Mouse (Mus musculus): ENCODE results near the gene Hnrnpa2b1. TPM values are rescaled to one million over a fixed set of nuclear protein-coding genes. Genes with fewer than 3 reads are reported as not detected.

The Hnrnpa2b1 gene
- polyA plus RNA-seq, 1 experiment from 2014 or later = 791 TPM

GRCm38 (mm10) chr6:51459313-51460020, 10.2 kb downstream of the Hnrnpa2b1 start:
- Histone ChIP-seq H3K9ac (replicated peaks; ENCODE audit: low read depth, low read length) (no peak overlapping the region), H3K4me2 (ENCODE audit: low read depth, low read length) (no peak overlapping the region), H3K4me1 (ENCODE audit: control insufficient read depth, insufficient read depth, low read length) (no peaks in the 10 kb centered on the region; the same call in 1 of the 2 replicates), H3K4me3 (ENCODE audit: low read depth, low read length) (no peak overlapping the region), H3K36me3 (ENCODE audit: control insufficient read depth, insufficient read depth, low read length) (peaks cover 52% of the 10 kb centered on the region), H3K9me3 (ENCODE audit: control insufficient read depth, low read length) (no peaks in the 10 kb centered on the region), H3K27me3 (ENCODE audit: control insufficient read depth, insufficient read depth, low read length) (no peaks in the 10 kb centered on the region), H3K27ac (ENCODE audit: low read depth, low read length) (no peak overlapping the region)
- peak; percentile 58 for ATAC-seq (ENCODE audit: low read depth)
- WGBS = 38% methylated on average over 5 of the region's 5 CpGs

DNA sequence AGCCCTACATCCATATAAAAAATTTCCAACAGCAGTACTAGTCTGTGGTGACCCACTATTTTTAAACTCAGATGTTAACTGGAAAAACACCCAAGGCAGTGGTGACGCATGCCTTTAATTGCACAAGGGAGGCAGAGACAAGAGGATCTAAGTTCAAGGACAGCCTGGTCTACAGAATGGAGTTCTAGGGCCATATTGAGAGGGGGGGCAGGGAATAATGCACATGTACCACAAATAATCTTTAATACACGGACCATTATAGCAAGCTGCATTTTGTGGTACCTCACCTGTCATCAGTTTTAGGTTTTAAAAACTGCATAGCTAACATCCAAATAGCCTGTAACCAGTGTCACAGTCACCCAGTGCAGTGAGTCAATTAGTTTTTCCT, 10.8 kb downstream of the Hnrnpa2b1 start:
- H3K36me3 ChIP-seq (ENCODE audit: control insufficient read depth, insufficient read depth, low read length) = peaks cover 48% of the 10 kb centered on the region
- H3K27ac ChIP-seq (ENCODE audit: low read depth, low read length) = no peak overlapping the region
- ATAC-seq (ENCODE audit: low read depth) = 0 out of 2 replicates have a peak, but pooled peaks have one; percentile 10
- H3K9me3 ChIP-seq (ENCODE audit: control insufficient read depth, low read length) = no peaks in the 10 kb centered on the region
- no peak overlapping the region for H3K9ac ChIP-seq (replicated peaks; ENCODE audit: low read depth, low read length)
- H3K4me2 ChIP-seq (ENCODE audit: low read depth, low read length) = no peak overlapping the region
- WGBS = 51% methylated on average over 2 of the region's 2 CpGs
- no peaks in the 10 kb centered on the region for H3K4me1 ChIP-seq (ENCODE audit: control insufficient read depth, insufficient read depth, low read length)
- no peak overlapping the region for H3K4me3 ChIP-seq (ENCODE audit: low read depth, low read length)
- H3K27me3 ChIP-seq (ENCODE audit: control insufficient read depth, insufficient read depth, low read length) = no peaks in the 10 kb centered on the region

GRCm38 (mm10) chr6:51457770-51458387, 11.8 kb downstream of the Hnrnpa2b1 start:
- WGBS = 86% methylated on average over 8 of the region's 8 CpGs
- no peaks in the 10 kb centered on the region for H3K4me1 ChIP-seq (ENCODE audit: control insufficient read depth, insufficient read depth, low read length)

DNA sequence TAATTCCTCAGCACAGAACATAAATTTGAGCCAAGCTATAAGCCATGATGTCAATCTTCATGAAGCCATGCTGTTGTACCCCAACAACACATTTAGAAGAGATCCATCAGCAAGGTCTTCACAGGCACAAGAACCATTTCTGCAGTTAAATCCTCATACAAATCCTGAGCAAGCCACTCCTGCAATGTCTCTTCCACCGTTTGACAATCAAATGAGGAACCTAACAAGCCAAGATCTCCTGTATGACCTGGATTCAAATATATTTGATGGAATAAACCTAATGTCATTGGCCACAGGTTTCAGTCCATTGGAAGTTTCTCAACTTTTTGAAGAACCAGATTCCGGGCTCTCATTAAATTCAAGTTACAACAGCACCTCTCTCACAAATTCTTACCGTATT, 12.4 kb downstream of the Hnrnpa2b1 start:
- H3K36me3 ChIP-seq (ENCODE audit: control insufficient read depth, insufficient read depth, low read length) = peaks cover 35% of the 10 kb centered on the region
- H3K4me1 ChIP-seq (ENCODE audit: control insufficient read depth, insufficient read depth, low read length) = no peaks in the 10 kb centered on the region
- no peak overlapping the region for H3K27ac ChIP-seq (ENCODE audit: low read depth, low read length)
- no peak overlapping the region for H3K9ac ChIP-seq (replicated peaks; ENCODE audit: low read depth, low read length)
- H3K4me2 ChIP-seq (ENCODE audit: low read depth, low read length) = no peak overlapping the region
- no peaks in the 10 kb centered on the region for H3K9me3 ChIP-seq (ENCODE audit: control insufficient read depth, low read length)
- 81% methylated on average over 3 of the region's 3 CpGs for WGBS
- no peak overlapping the region for H3K4me3 ChIP-seq (ENCODE audit: low read depth, low read length)
- no peak for ATAC-seq (ENCODE audit: low read depth)
- no peaks in the 10 kb centered on the region for H3K27me3 ChIP-seq (ENCODE audit: control insufficient read depth, insufficient read depth, low read length)

More at GRCm38 (mm10) chr6:51457770-51458387, 11.8 kb downstream of the Hnrnpa2b1 start:
- Histone ChIP-seq H3K4me3 (ENCODE audit: low read depth, low read length) (no peak overlapping the region), H3K4me2 (ENCODE audit: low read depth, low read length) (no peak overlapping the region), H3K9me3 (ENCODE audit: control insufficient read depth, low read length) (no peaks in the 10 kb centered on the region), H3K36me3 (ENCODE audit: control insufficient read depth, insufficient read depth, low read length) (peaks cover 38% of the 10 kb centered on the region), H3K27ac (ENCODE audit: low read depth, low read length) (no peak overlapping the region), H3K9ac (replicated peaks; ENCODE audit: low read depth, low read length) (no peak overlapping the region), H3K27me3 (ENCODE audit: control insufficient read depth, insufficient read depth, low read length) (no peaks in the 10 kb centered on the region)
- no peak for ATAC-seq (ENCODE audit: low read depth)

- Histone ChIP-seq H3K9me3 (ENCODE audit: control insufficient read depth, low read length) (no peaks in the 10 kb centered on the region), H3K4me3 (ENCODE audit: low read depth, low read length) (no peak overlapping the region), H3K4me2 (ENCODE audit: low read depth, low read length) (no peak overlapping the region), H3K9ac (replicated peaks; ENCODE audit: low read depth, low read length) (no peak overlapping the region), H3K4me1 (ENCODE audit: control insufficient read depth, insufficient read depth, low read length) (no peaks in the 10 kb centered on the region), H3K27me3 (ENCODE audit: control insufficient read depth, insufficient read depth, low read length) (no peaks in the 10 kb centered on the region), H3K27ac (ENCODE audit: low read depth, low read length) (no peak overlapping the region), H3K36me3 (ENCODE audit: control insufficient read depth, insufficient read depth, low read length) (peaks cover 26% of the 10 kb centered on the region)
- WGBS = 79% methylated on average over 1 of the region's 1 CpGs
- ATAC-seq (ENCODE audit: low read depth) = no peak
These were observed 13.5 kb downstream of the Hnrnpa2b1 start for GRCm38 (mm10) chr6:51456198-51456597.

GRCm38 (mm10) chr6:51454949-51455348, 14.7 kb downstream of the Hnrnpa2b1 start:
- H3K27ac ChIP-seq (ENCODE audit: low read depth, low read length) = no peak overlapping the region
- WGBS = 74% methylated on average over 3 of the region's 3 CpGs
- H3K27me3 ChIP-seq (ENCODE audit: control insufficient read depth, insufficient read depth, low read length) = no peaks in the 10 kb centered on the region
- H3K9ac ChIP-seq (replicated peaks; ENCODE audit: low read depth, low read length) = no peak overlapping the region
- H3K4me2 ChIP-seq (ENCODE audit: low read depth, low read length) = no peak overlapping the region
- no peaks in the 10 kb centered on the region for H3K4me1 ChIP-seq (ENCODE audit: control insufficient read depth, insufficient read depth, low read length)
- H3K4me3 ChIP-seq (ENCODE audit: low read depth, low read length) = no peak overlapping the region
- no peaks in the 10 kb centered on the region for H3K9me3 ChIP-seq (ENCODE audit: control insufficient read depth, low read length)
- no peak for ATAC-seq (ENCODE audit: low read depth)
- H3K36me3 ChIP-seq (ENCODE audit: control insufficient read depth, insufficient read depth, low read length) = peaks cover 16% of the 10 kb centered on the region

DNA sequence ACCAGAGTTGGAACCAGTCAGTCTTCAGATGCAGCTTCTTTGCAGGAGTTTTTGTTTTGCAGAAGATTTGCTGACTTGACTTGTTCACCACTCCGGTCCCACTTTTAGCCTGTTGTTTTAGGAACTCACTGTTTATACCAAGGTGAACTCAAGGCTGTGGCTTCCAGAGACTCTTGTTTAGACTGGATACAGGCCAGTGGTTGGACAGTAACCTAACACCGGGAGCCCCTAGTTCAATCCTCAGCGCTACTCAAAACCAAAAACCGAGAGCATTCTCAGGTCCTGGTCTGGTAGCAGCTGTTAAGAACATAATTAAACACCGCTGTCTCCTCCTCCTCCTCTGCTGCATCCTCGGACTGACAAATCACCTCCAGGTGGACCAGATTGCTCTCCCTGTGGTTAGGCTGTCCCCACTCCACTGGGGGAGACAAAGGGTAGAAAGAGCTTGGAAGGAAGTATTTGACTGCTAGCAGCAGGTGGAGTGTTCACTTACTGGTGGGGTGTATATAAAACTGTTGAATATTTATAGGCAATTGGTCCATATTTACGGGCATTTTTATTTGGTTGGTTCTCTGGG, 16.7 kb downstream of the Hnrnpa2b1 start:
- H3K36me3 ChIP-seq (ENCODE audit: control insufficient read depth, insufficient read depth, low read length) = peaks cover 6% of the 10 kb centered on the region; the same call in 1 of the 2 replicates
- H3K4me3 ChIP-seq (ENCODE audit: low read depth, low read length) = no peak overlapping the region
- H3K9ac ChIP-seq (replicated peaks; ENCODE audit: low read depth, low read length) = no peak overlapping the region
- H3K4me2 ChIP-seq (ENCODE audit: low read depth, low read length) = no peak overlapping the region
- no peaks in the 10 kb centered on the region for H3K9me3 ChIP-seq (ENCODE audit: control insufficient read depth, low read length)
- H3K27me3 ChIP-seq (ENCODE audit: control insufficient read depth, insufficient read depth, low read length) = no peaks in the 10 kb centered on the region
- no peaks in the 10 kb centered on the region for H3K4me1 ChIP-seq (ENCODE audit: control insufficient read depth, insufficient read depth, low read length)
- H3K27ac ChIP-seq (ENCODE audit: low read depth, low read length) = no peak overlapping the region
- 56% methylated on average over 7 of the region's 7 CpGs for WGBS
- no peak; the same call in 1 of the 2 replicates for ATAC-seq (ENCODE audit: low read depth)

- Histone ChIP-seq H3K36me3 (ENCODE audit: control insufficient read depth, insufficient read depth, low read length) (no peaks in the 10 kb centered on the region), H3K4me3 (ENCODE audit: low read depth, low read length) (no peak overlapping the region), H3K27me3 (ENCODE audit: control insufficient read depth, insufficient read depth, low read length) (no peaks in the 10 kb centered on the region), H3K4me1 (ENCODE audit: control insufficient read depth, insufficient read depth, low read length) (no peaks in the 10 kb centered on the region), H3K9me3 (ENCODE audit: control insufficient read depth, low read length) (no peaks in the 10 kb centered on the region), H3K27ac (ENCODE audit: low read depth, low read length) (no peak overlapping the region), H3K9ac (replicated peaks; ENCODE audit: low read depth, low read length) (no peak overlapping the region), H3K4me2 (ENCODE audit: low read depth, low read length) (no peak overlapping the region)
- WGBS = 59% methylated on average over 9 of the region's 9 CpGs
- ATAC-seq (ENCODE audit: low read depth) = no peak
These were observed 27.4 kb downstream of the Hnrnpa2b1 start for GRCm38 (mm10) chr6:51442191-51442835.
